Mouse (Mus musculus) forebrain, postnatal 0 days (tissue): Measurements from ENCODE around the gene Rnasek. TPM values are rescaled to one million over a fixed set of nuclear protein-coding genes. Genes with fewer than 3 reads are reported as not detected.
A peak's percentile ranks its signal among the peaks of the same experiment; 100 is the strongest.

Experiments
- ATAC-seq: fragments of 200-750 bp; cut with Nextera tagmentation; 2 replicates; pipeline ENCODE4 v1.8.0; 2017; ENCODE audit warnings: mild to moderate bottlenecking, moderate library complexity
- DNase-seq: peaks from one replicate; pipeline ENCODE4 v3.0.0-alpha.2; 2015
- H3K27ac ChIP-seq: fragments of 300-500 bp; sonication (generic); 2 replicates; pipeline ENCODE4 v1.5.1; 2014; ENCODE audit warnings: low read depth, mild to moderate bottlenecking, antibody characterized with exemption, low read length, moderate library complexity, mixed read lengths
- H3K27me3 ChIP-seq: fragments of 300-500 bp; sonication (generic); 2 replicates; pipeline ENCODE4 v1.6.1; 2014; ENCODE audit warnings: mild to moderate bottlenecking, low read length, mixed read lengths; ENCODE audit not compliant: insufficient read depth
- H3K36me3 ChIP-seq: fragments of 300-500 bp; sonication (generic); 2 replicates; pipeline ENCODE4 v1.6.1; 2014; ENCODE audit warnings: mild to moderate bottlenecking, moderate library complexity; ENCODE audit not compliant: insufficient read depth
- H3K4me1 ChIP-seq: fragments of 300-500 bp; sonication (generic); 2 replicates; pipeline ENCODE4 v1.6.1; 2014; ENCODE audit warnings: antibody characterized with exemption; ENCODE audit not compliant: insufficient read depth
- H3K4me2 ChIP-seq: fragments of 300-500 bp; sonication (generic); 2 replicates; pipeline ENCODE4 v1.6.1; 2014; ENCODE audit warnings: low read depth, mild to moderate bottlenecking, moderate library complexity
- H3K4me3 ChIP-seq: fragments of 300-500 bp; sonication (generic); 2 replicates; pipeline ENCODE4 v1.5.1; 2014; ENCODE audit warnings: low read depth, low read length, mixed read lengths
- H3K9ac ChIP-seq: fragments of 300-500 bp; sonication (generic); 2 replicates; pipeline ENCODE4 v1.6.1; 2014; ENCODE audit warnings: mild to moderate bottlenecking
- H3K9me3 ChIP-seq: fragments of 300-500 bp; sonication (generic); 2 replicates; pipeline ENCODE4 v1.6.1; 2016; ENCODE audit warnings: low read length
- CTCF ChIP-seq: sonication (generic); IDR thresholded peaks from 2 replicates; pipeline ENCODE4 v1.5.1; 2016; ENCODE audit warnings: antibody characterized with exemption, control low read depth, low read depth
- WGBS: fragments of 180-500 bp; shearing (Covaris S2); extraction: QIAGEN DNeasy Blood & Tissue Kit; methylation state at CpG from one replicate; pipeline ENCODE4 v1.1.7; 2014; 5-methylcytosine and 5-hydroxymethylcytosine counted together
- polyA plus RNA-seq: library from polyadenylated mRNA; unstranded; fragments of >200 nt; fragmentation: Nextera tagmentation; extraction: Ambion mirVana; gene quantifications from 2 replicates; pipeline ENCODE4 v1.2.1, GENCODE M21; 2015
- total RNA-seq: library from RNA; depleted of rRNA; stranded (reverse); fragments of >200 nt; gene quantifications from 2 replicates; pipeline ENCODE4 v1.2.3, GENCODE M21; 2014

Gene Rnasek
- total and polyA plus RNA-seq, 2 experiments from 2014 or later = 48.0 to 544 TPM

DNA sequence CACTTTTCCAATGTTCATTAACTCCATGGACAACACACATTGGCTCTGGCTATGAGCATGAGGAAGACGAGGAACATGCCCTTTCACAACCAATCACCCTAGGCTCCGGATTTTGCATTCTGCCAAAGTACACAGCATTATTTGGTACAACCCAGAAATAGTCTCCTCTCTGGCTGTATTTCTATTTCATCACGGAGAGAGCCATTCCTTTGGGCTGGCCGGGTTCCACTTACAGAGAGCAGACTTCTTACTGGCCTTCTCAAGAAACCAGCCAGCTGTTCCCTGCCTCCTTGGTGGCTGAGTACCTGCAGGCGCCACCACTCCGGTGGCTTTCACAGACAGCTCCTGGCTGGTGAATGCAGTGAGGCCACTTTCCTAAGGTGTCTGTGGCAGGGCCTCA is 27.2 kb downstream of the Rnasek start, which contains the start of gene Slc16a11:
Gene Slc16a11, plus strand, starts transcription at position 330 of the 400 bp plus-strand sequence.
- Histone ChIP-seq H3K27ac (no peak within 1 kb of the TSS), H3K36me3 (peaks cover 4% of the 10 kb centered on the region), H3K9me3 (no peaks in the 10 kb centered on the region), H3K4me1 (peaks cover 12% of the 10 kb centered on the region), H3K9ac (peak within 1 kb of the TSS; percentile 54; the same call in 1 of the 2 replicates), H3K27me3 (peaks cover 23% of the 10 kb centered on the region), H3K4me3 (peak within 1 kb of the TSS; percentile 41), H3K4me2 (peak within 1 kb of the TSS; percentile 80)
- no peak for TF ChIP-seq CTCF
- no peak for DNase-seq
- ATAC-seq = no peak
- WGBS = 63% methylated on average over 6 of the region's 6 CpGs

DNA sequence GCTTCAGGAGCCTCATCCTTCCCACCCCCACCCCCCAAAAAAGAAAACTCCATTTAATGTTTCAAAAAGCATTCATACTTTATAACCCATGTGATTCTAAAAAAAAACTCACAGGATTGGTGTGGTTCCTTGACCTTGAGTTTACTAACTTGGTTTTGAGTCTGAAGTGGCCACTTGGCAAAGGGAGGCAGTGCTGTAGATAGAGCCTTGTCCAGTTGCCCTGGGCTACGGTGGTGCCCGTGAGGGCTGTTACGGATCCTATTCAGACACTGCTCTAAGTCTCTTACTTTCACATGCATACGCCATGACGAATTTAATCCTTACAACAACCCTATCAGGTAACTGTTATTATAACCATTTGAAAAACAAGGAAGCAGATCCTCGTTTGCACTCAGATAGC is 27.7 kb downstream of the Rnasek start:
- no peak overlapping the region for H3K27ac ChIP-seq
- TF ChIP-seq CTCF = no peak
- no peak overlapping the region for H3K4me2 ChIP-seq
- H3K36me3 ChIP-seq = no peaks in the 10 kb centered on the region; the same call in 1 of the 2 replicates
- H3K27me3 ChIP-seq = peaks cover 23% of the 10 kb centered on the region
- H3K9me3 ChIP-seq = no peaks in the 10 kb centered on the region
- 60% methylated on average over 6 of the region's 6 CpGs for WGBS
- no peak for DNase-seq
- no peak for ATAC-seq
- H3K4me1 ChIP-seq = peaks cover 12% of the 10 kb centered on the region
- no peak overlapping the region for H3K9ac ChIP-seq
- H3K4me3 ChIP-seq = no peak overlapping the region

DNA sequence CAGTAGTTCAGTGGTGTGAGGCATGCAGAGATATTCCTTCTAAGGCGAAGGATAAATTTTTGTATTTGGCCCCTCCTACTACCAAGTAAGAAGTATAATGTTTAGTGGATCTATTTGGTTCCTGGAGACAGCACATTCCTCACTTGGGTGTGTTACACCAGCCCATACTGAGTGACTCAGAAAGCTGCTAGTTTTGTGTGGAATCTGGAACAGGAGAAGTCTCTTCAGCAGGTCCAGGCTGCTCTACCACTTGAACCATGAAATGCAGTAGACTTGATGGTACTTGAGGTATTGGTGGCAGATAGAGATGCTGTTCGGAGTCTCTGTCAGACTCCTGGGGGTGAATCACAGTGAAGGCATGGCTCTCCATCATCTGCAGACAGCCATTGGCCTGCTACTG is 29.0 kb downstream of the Rnasek start:
- Histone ChIP-seq H3K4me3 (no peak overlapping the region), H3K27me3 (peaks cover 23% of the 10 kb centered on the region), H3K4me1 (peaks cover 12% of the 10 kb centered on the region), H3K9ac (no peak overlapping the region), H3K27ac (no peak overlapping the region), H3K4me2 (no peak overlapping the region), H3K36me3 (no peaks in the 10 kb centered on the region), H3K9me3 (no peaks in the 10 kb centered on the region)
- no peak for DNase-seq
- 91% methylated on average over 2 of the region's 2 CpGs for WGBS
- TF ChIP-seq CTCF = no peak
- ATAC-seq = no peak

DNA sequence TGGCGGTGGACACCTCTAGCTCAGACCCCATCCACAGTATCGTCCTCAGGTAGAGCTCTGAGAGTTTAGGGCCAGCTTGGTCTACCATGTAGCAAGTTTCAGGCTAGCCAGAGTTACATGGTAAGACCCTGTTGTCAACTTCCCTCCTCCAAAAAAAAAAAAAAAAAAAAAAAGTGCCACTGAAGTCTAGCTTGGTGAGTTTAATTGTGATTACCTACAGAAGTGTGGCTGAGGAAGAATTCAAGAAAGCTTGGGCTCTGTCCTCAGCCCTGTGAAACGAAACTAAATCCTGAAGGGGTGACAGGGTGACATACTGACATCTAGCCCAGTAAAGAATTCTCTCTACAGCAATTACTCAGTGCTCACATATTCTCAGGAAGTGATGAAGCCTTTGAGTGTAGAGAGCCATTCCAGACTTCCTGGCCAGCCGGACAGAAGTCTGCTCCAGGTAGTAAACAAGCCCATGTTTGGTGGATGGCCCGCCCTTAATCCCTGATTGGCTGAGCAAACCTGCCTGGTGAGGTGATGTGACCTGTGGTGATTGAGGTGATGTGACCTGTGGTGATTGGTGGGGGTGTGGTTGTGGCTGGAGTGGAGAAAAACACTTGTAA is 30.8 kb downstream of the Rnasek start:
- Histone ChIP-seq H3K9ac (no peak overlapping the region), H3K4me3 (no peak overlapping the region), H3K4me2 (no peak overlapping the region), H3K9me3 (no peaks in the 10 kb centered on the region), H3K27me3 (peaks cover 11% of the 10 kb centered on the region; the same call in 1 of the 2 replicates), H3K4me1 (0 out of 2 replicates have a peak, but pooled peaks cover 3% of the 10 kb centered on the region), H3K27ac (no peak overlapping the region), H3K36me3 (no peaks in the 10 kb centered on the region)
- ATAC-seq (no peak), DNase-seq (no peak)
- no peak for TF ChIP-seq CTCF
- 74% methylated on average over 5 of the region's 5 CpGs for WGBS

DNA sequence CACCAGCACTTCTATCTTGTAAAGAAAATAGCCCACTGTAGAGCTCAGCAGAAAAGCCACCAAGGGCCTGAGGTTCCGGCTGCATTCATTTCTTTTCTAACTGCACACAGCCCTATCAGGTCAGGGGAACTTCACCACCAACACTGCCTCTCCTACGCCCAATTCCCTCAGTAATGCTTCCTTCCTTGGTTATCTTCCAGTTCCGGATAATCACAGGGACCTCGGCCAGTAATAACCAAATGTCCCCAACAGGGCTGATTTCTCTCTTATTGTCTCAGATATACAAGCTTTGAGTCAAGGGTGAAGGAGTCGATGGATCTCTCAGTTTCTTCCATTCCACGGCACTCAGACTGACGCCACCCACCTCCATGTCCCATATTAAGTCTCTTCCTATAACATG is 32.4 kb downstream of the Rnasek start:
- no peak overlapping the region for H3K4me2 ChIP-seq
- H3K9ac ChIP-seq = no peak overlapping the region
- H3K27me3 ChIP-seq = 0 out of 2 replicates have a peak, but pooled peaks cover 4% of the 10 kb centered on the region
- no peak for ATAC-seq
- no peak for TF ChIP-seq CTCF
- WGBS = 88% methylated on average over 7 of the region's 7 CpGs
- H3K9me3 ChIP-seq = no peaks in the 10 kb centered on the region
- H3K4me3 ChIP-seq = no peak overlapping the region
- H3K27ac ChIP-seq = no peak overlapping the region
- no peak for DNase-seq
- no peaks in the 10 kb centered on the region for H3K36me3 ChIP-seq
- no peaks in the 10 kb centered on the region for H3K4me1 ChIP-seq

DNA sequence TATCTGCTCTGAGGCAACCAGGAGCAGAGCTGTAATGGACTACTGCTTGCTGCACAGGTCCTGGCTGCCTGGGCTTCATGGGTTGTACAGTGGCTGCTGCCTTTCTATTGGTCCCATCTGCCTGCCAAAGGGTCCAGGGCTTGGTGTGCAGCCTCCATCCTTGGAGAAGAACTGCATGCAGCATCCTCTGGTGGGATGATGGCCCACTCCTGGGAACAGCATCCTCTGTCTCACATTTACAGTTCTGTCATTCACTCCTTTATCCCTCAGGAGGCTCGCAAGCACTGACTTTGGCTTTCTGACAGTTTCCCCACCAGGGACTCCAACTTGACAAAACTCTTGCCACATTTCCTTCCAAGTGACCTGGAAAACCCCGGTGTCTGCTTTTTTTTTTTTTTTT is 32.8 kb downstream of the Rnasek start:
- 75% methylated on average over 2 of the region's 2 CpGs for WGBS
- ATAC-seq (no peak), DNase-seq (no peak)
- Histone ChIP-seq H3K9ac (no peak overlapping the region), H3K36me3 (no peaks in the 10 kb centered on the region), H3K4me3 (no peak overlapping the region), H3K4me1 (no peaks in the 10 kb centered on the region), H3K9me3 (no peaks in the 10 kb centered on the region), H3K4me2 (no peak overlapping the region), H3K27me3 (no peaks in the 10 kb centered on the region), H3K27ac (no peak overlapping the region)
- no peak for TF ChIP-seq CTCF

DNA sequence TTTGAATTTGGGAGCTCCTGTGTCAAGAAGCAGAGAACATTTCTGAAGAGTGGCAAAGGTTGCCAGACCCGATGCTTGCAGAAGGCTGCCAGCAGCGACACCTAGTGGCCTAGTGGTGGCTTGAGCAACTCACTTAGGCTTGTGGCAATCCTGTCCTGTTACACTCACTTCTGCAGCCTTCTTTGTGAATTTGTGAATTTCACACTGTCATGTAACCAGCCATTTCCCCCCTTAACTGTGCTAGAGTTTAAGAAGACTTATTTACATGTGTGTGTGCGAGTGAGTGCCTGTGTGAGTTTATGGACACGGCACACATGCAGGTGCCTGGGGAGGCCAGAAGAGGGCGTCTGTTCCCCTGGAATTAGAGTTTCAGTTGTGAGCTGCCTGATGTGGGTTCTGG is 38.0 kb downstream of the Rnasek start:
- Histone ChIP-seq H3K4me3 (no peak overlapping the region), H3K4me1 (no peaks in the 10 kb centered on the region), H3K9ac (no peak overlapping the region), H3K27ac (no peak overlapping the region), H3K9me3 (no peaks in the 10 kb centered on the region), H3K27me3 (no peaks in the 10 kb centered on the region), H3K36me3 (no peaks in the 10 kb centered on the region), H3K4me2 (no peak overlapping the region)
- DNase-seq (peak; percentile 88), ATAC-seq (peak; percentile 68)
- peak; percentile 93 for TF ChIP-seq CTCF
- WGBS = 41% methylated on average over 5 of the region's 5 CpGs
